Mouse (Mus musculus): ENCODE measurements around the gene Rnf141.

GRCm38 (mm10) chr7:110781231-110781711 lies 63.0 kb downstream of the Rnf141 start:
- TF ChIP-seq CTCF (conservative IDR thresholded peaks at IDR 0.05; ENCODE audit: low read length) (no peak), POU5F1 (IDR thresholded peaks at IDR 0.05; ENCODE audit: borderline replicate concordance, low read length) (no peak)
